Mouse (Mus musculus): ENCODE data around the gene Bahd1. TPM values are rescaled to one million over a fixed set of nuclear protein-coding genes. Genes with fewer than 3 reads are reported as not detected.

Bahd1 gene
- polyA plus RNA-seq (2015; fragmentation: Nextera tagmentation; extraction: Ambion mirVana) = 5.1 and 5.4 TPM in 2 replicates

GRCm38 (mm10) chr2:118899981-118900825, at the start of gene Bahd1:
Gene Bahd1, plus strand, starts transcription at chr2:118900377.
- peaks cover 45% of the 10 kb centered on the region for H3K4me1 ChIP-seq (replicated peaks)
- H3K9ac ChIP-seq = peak within 1 kb of the TSS; percentile 37
- peak within 1 kb of the TSS; percentile 90 for H3K4me3 ChIP-seq (replicated peaks)
- H3K36me3 ChIP-seq = no peaks in the 10 kb centered on the region
- H3K27ac ChIP-seq = no peak within 1 kb of the TSS
- H3K27me3 ChIP-seq (replicated peaks) = peaks cover 56% of the 10 kb centered on the region
- WGBS = under 1% methylated on average over 32 of the region's 32 CpGs
- no peak for ATAC-seq
- H3K4me2 ChIP-seq (replicated peaks) = peak within 1 kb of the TSS; percentile 99
- no peaks in the 10 kb centered on the region for H3K9me3 ChIP-seq

GRCm38 (mm10) chr2:118851756-118852155, 48.4 kb upstream of the Bahd1 start:
- Histone ChIP-seq H3K4me2 (replicated peaks) (no peak overlapping the region), H3K27me3 (replicated peaks) (no peaks in the 10 kb centered on the region), H3K4me3 (replicated peaks) (no peak overlapping the region), H3K4me1 (replicated peaks) (no peaks in the 10 kb centered on the region), H3K36me3 (no peaks in the 10 kb centered on the region), H3K9ac (no peak overlapping the region), H3K27ac (no peak overlapping the region), H3K9me3 (no peaks in the 10 kb centered on the region)
- ATAC-seq = no peak
- WGBS = 20% methylated on average over 3 of the region's 3 CpGs

- peak; percentile 100 for ATAC-seq
- no peaks in the 10 kb centered on the region for H3K4me1 ChIP-seq (replicated peaks)
- peak within 1 kb of the TSS; percentile 48; the same call in 1 of the 2 replicates for H3K27ac ChIP-seq
- H3K9ac ChIP-seq = peak within 1 kb of the TSS; percentile 70
- H3K27me3 ChIP-seq (replicated peaks) = no peaks in the 10 kb centered on the region
- WGBS = under 1% methylated on average over 34 of the region's 34 CpGs
- peak within 1 kb of the TSS; percentile 74 for H3K4me3 ChIP-seq (replicated peaks)
- H3K36me3 ChIP-seq = no peaks in the 10 kb centered on the region; the same call in 1 of the 2 replicates
- peak within 1 kb of the TSS; percentile 81 for H3K4me2 ChIP-seq (replicated peaks)
- no peaks in the 10 kb centered on the region for H3K9me3 ChIP-seq
Measured at GRCm38 (mm10) chr2:118861454-118862339, 38.5 kb upstream of the Bahd1 start, which contains the start of gene Ivd. Gene Ivd, plus strand, starts transcription at chr2:118861954.

DNA sequence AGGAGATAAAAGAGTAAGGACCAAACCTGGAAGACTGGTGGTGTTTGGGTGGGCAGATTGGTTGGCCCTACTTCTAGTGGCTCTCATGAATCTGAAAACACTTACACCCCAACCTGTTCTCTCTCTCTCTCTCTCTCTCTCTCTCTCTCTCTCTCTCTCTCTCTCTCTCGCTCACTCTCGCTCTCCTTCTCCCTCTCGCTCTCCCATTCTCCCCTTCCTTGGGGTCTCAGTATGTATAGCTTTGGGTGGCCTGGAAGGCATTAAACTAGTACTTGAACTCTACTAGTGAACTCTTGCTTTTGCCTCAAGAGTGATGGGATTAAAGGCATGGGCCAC, 37.9 kb upstream of the Bahd1 start:
- peak overlapping the region; percentile 74 for H3K4me3 ChIP-seq (replicated peaks)
- H3K4me1 ChIP-seq (replicated peaks) = no peaks in the 10 kb centered on the region
- ATAC-seq = no peak
- no peaks in the 10 kb centered on the region; the same call in 1 of the 2 replicates for H3K36me3 ChIP-seq
- H3K27me3 ChIP-seq (replicated peaks) = no peaks in the 10 kb centered on the region
- H3K9me3 ChIP-seq = no peaks in the 10 kb centered on the region
- WGBS = 13% methylated on average over 3 of the region's 3 CpGs
- H3K4me2 ChIP-seq (replicated peaks) = peak overlapping the region; percentile 81
- peak overlapping the region; percentile 48; the same call in 1 of the 2 replicates for H3K27ac ChIP-seq
- peak overlapping the region; percentile 70 for H3K9ac ChIP-seq

DNA sequence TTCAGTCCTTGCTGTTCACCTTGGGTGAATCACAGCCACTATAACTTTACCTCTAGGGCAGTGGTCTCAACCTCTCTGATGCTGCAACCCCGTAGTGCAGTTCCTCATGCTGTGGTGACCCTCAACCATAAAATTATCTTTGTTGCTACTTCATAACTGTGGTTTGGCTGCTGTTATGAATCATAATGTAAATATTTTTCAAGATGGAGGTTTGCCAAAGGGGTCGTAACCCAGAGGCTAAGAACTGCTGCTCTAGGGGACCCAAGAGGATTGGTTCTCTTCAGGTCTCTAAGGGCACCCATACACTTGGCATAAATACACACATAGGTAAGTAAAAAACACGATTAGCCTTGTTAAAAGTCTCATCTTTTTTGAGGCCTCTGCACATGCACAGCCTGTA, 29.6 kb upstream of the Bahd1 start:
- H3K27ac ChIP-seq = no peak overlapping the region
- no peaks in the 10 kb centered on the region for H3K4me1 ChIP-seq (replicated peaks)
- no peak overlapping the region for H3K9ac ChIP-seq
- H3K9me3 ChIP-seq = no peaks in the 10 kb centered on the region
- 67% methylated on average over 3 of the region's 3 CpGs for whole genome bisulfite sequencing
- H3K4me3 ChIP-seq (replicated peaks) = no peak overlapping the region
- H3K36me3 ChIP-seq = no peaks in the 10 kb centered on the region
- H3K4me2 ChIP-seq (replicated peaks) = no peak overlapping the region
- ATAC-seq = no peak
- H3K27me3 ChIP-seq (replicated peaks) = no peaks in the 10 kb centered on the region

DNA sequence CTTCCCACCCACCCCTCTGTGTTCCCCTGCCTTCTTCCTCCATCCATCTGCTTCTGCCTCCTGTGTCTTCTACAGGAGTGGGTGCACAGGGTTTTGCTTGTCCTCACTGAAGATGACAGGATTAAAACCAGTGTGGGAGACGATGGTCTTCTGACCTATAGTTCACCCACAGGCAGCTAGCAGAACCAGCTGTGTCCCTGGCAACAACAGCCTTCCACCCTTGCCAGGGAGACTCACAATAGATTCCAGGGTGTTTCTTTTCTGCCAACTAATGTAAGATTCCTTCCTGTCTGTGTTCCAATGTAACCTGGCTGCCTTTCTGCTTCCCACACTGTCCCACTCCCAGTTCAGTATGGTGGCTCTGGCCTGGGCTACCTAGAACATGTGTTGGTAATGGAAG, 29.1 kb upstream of the Bahd1 start:
- 82% methylated on average over 1 of the region's 1 CpGs for WGBS
- no peak overlapping the region for H3K27ac ChIP-seq
- no peaks in the 10 kb centered on the region for H3K27me3 ChIP-seq (replicated peaks)
- no peak overlapping the region for H3K4me3 ChIP-seq (replicated peaks)
- no peak overlapping the region for H3K4me2 ChIP-seq (replicated peaks)
- H3K9me3 ChIP-seq = no peaks in the 10 kb centered on the region
- H3K4me1 ChIP-seq (replicated peaks) = no peaks in the 10 kb centered on the region
- H3K9ac ChIP-seq = no peak overlapping the region
- no peak for ATAC-seq
- H3K36me3 ChIP-seq = no peaks in the 10 kb centered on the region

DNA sequence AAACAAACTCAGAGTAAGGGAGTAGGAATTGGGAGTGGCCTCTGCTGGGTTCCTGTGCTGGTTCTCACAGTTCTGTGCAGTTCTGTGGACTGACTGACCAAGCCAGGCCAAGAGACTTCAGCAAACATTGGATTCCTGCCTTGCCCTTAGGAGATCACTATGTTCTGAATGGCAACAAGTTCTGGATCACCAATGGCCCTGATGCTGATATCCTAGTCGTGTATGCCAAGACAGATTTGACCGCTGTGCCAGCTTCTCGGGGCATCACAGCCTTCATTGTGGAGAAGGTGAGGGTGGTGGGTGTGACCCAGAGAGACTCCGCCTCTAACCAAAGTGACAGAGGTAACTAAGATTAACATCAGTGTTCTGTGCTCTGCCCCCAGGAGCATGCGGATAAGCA, 27.2 kb upstream of the Bahd1 start:
- H3K9me3 ChIP-seq = no peaks in the 10 kb centered on the region
- H3K9ac ChIP-seq = no peak overlapping the region
- no peaks in the 10 kb centered on the region for H3K4me1 ChIP-seq (replicated peaks)
- no peak overlapping the region for H3K4me2 ChIP-seq (replicated peaks)
- H3K27ac ChIP-seq = no peak overlapping the region
- 88% methylated on average over 5 of the region's 5 CpGs for WGBS
- no peak for ATAC-seq
- no peak overlapping the region for H3K4me3 ChIP-seq (replicated peaks)
- no peaks in the 10 kb centered on the region for H3K36me3 ChIP-seq
- no peaks in the 10 kb centered on the region for H3K27me3 ChIP-seq (replicated peaks)

DNA sequence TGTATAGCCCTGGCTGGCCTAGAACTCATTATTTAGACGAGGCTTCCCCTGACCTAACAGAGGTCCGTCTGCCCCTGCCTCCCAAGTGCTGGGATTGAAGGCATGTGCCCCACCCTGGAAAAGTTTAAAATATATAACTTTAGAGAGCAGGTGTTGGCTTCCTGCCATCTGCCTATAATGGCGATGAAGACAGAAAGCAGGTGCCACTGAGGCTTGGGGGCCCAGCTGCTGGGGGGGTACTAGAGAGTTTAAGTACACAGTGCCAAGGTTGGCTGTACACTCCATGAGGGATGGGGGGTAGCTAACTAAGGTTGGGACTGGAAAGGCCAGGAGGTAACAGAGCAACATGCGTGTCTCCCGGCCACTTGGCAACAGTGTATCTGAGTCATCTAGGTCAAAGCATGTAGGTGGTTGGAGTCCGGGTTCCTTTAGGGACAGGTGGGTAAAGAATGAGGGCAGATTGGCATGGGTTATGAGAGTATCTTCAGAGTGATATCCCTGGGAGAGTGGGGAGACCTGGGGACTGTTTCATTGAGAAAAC, 26.2 kb upstream of the Bahd1 start:
- H3K27me3 ChIP-seq (replicated peaks) = no peaks in the 10 kb centered on the region
- no peak overlapping the region for H3K9ac ChIP-seq
- no peaks in the 10 kb centered on the region for H3K9me3 ChIP-seq
- no peak for ATAC-seq
- H3K4me1 ChIP-seq (replicated peaks) = no peaks in the 10 kb centered on the region
- 69% methylated on average over 6 of the region's 6 CpGs for WGBS
- H3K27ac ChIP-seq = no peak overlapping the region
- H3K4me3 ChIP-seq (replicated peaks) = no peak overlapping the region
- H3K36me3 ChIP-seq = no peaks in the 10 kb centered on the region
- H3K4me2 ChIP-seq (replicated peaks) = no peak overlapping the region

GRCm38 (mm10) chr2:118875316-118875715, 24.9 kb upstream of the Bahd1 start:
- Histone ChIP-seq H3K36me3 (no peaks in the 10 kb centered on the region), H3K9me3 (no peaks in the 10 kb centered on the region), H3K4me2 (replicated peaks) (no peak overlapping the region), H3K4me3 (replicated peaks) (no peak overlapping the region), H3K27ac (no peak overlapping the region), H3K9ac (no peak overlapping the region), H3K27me3 (replicated peaks) (no peaks in the 10 kb centered on the region), H3K4me1 (replicated peaks) (no peaks in the 10 kb centered on the region)
- 87% methylated on average over 8 of the region's 8 CpGs for WGBS
- no peak; the same call in 1 of the 2 replicates for ATAC-seq

- WGBS = 91% methylated on average over 9 of the region's 9 CpGs
- H3K36me3 ChIP-seq = peaks cover 3% of the 10 kb centered on the region; the same call in 1 of the 2 replicates
- H3K27me3 ChIP-seq (replicated peaks) = no peaks in the 10 kb centered on the region
- no peaks in the 10 kb centered on the region for H3K9me3 ChIP-seq
- no peak overlapping the region for H3K4me3 ChIP-seq (replicated peaks)
- no peak overlapping the region for H3K9ac ChIP-seq
- H3K4me1 ChIP-seq (replicated peaks) = no peaks in the 10 kb centered on the region
- H3K4me2 ChIP-seq (replicated peaks) = no peak overlapping the region
- no peak for ATAC-seq
- no peak overlapping the region for H3K27ac ChIP-seq
Measured at GRCm38 (mm10) chr2:118876453-118876852, 23.7 kb upstream of the Bahd1 start.

- Histone ChIP-seq H3K9ac (no peak overlapping the region), H3K4me2 (replicated peaks) (no peak overlapping the region), H3K36me3 (peaks cover 3% of the 10 kb centered on the region; the same call in 1 of the 2 replicates), H3K4me1 (replicated peaks) (no peaks in the 10 kb centered on the region), H3K4me3 (replicated peaks) (no peak overlapping the region), H3K27ac (no peak overlapping the region), H3K9me3 (no peaks in the 10 kb centered on the region), H3K27me3 (replicated peaks) (0 out of 2 replicates have a peak, but pooled peaks cover 4% of the 10 kb centered on the region)
- WGBS = 87% methylated on average over 4 of the region's 4 CpGs
- no peak for ATAC-seq
Measured at GRCm38 (mm10) chr2:118881019-118881418, 19.2 kb upstream of the Bahd1 start.

DNA sequence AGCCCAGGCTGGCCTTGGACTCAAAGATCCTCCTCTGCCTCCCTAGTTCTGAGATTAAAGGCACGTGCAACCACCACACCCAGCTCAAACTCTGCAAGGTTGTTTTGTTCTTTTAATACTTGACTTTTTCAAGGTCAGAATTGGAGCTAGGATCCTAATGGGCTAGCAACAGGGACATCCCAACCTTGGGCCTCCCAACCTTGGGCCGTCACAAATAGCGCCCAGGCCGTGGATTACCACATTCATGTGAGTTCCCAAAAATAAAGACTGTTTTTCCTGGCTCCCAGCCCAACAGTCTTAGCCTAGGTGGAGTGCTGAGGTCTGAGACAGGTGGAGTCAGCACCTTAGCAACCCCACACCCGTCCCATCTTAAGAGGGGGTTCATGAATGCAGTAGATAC, 18.2 kb upstream of the Bahd1 start:
- no peak for ATAC-seq
- Histone ChIP-seq H3K4me1 (replicated peaks) (no peaks in the 10 kb centered on the region), H3K9me3 (no peaks in the 10 kb centered on the region), H3K4me3 (replicated peaks) (no peak overlapping the region), H3K4me2 (replicated peaks) (no peak overlapping the region), H3K27ac (no peak overlapping the region), H3K27me3 (replicated peaks) (0 out of 2 replicates have a peak, but pooled peaks cover 4% of the 10 kb centered on the region), H3K9ac (no peak overlapping the region), H3K36me3 (peaks cover 3% of the 10 kb centered on the region; the same call in 1 of the 2 replicates)
- 82% methylated on average over 5 of the region's 5 CpGs for WGBS

All from intestine, embryonic 15.5 days (tissue).